In the genomic region with DNA sequence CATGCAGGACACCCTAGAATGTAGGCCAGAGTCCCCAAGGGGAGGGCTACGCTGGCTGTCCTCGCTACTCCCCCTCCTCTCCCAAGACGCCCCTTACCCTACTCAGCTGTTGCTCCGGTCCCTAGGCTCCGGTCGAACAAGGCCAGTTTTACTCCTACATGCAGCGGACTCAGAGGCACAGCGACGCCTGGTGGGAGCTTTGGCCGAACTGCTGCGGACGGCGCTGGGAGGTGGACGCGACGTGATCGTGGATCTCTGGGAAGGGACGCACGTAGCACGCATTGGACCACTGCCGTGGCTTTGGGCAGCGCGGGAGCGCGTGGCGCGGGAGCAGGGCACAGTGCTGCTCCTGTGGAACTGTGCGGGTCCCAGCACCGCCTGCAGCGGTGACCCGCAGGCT, we compare ENCODE assay signal across 8 mouse cellular contexts. TPM values are rescaled to one million over a fixed set of nuclear protein-coding genes. Genes with fewer than 3 reads are reported as not detected.
DNase-seq lines count a peak whose midpoint lies in the region; ATAC-seq and TF ChIP-seq lines count a peak whose summit lies in the region.

No protein-coding gene starts in this region.

- H3K36me3 ChIP-seq in E14TG2a.4 (ENCODE audit: insufficient read depth, low read length) = no peaks in the 10 kb centered on the region
- no peaks in the 10 kb centered on the region for H3K36me3 ChIP-seq in forebrain, embryonic 10.5 days (replicated peaks)
- H3K36me3 ChIP-seq in heart, embryonic 16.5 days (ENCODE audit: control insufficient read depth, insufficient read depth) = no peaks in the 10 kb centered on the region
- H3K36me3 ChIP-seq in liver, postnatal 0 days (replicated peaks; ENCODE audit: insufficient read depth, low read length) = no peaks in the 10 kb centered on the region
- no peaks in the 10 kb centered on the region for H3K36me3 ChIP-seq in neural tube, embryonic 12.5 days
- no peaks in the 10 kb centered on the region for H3K36me3 ChIP-seq in stomach, postnatal 0 days (ENCODE audit: control insufficient read depth, insufficient read depth, low read length)

- peak; percentile 81 for DNase-seq in forebrain, embryonic 10.5 days (ENCODE audit: extremely low spot score, low spot score)
- DNase-seq in kidney, postnatal 10 days = peak; percentile 91
- DNase-seq in liver, postnatal 0 days = peak; percentile 82
- DNase-seq in stomach, postnatal 0 days (ENCODE audit: low spot score) = peak; percentile 86

- peak overlapping the region; percentile 78 for H3K4me3 ChIP-seq in E14TG2a.4 (replicated peaks; ENCODE audit: low read length)
- peak overlapping the region; percentile 55 for H3K4me3 ChIP-seq in brown adipose tissue, adult 24 weeks (ENCODE audit: insufficient read depth, low read depth, low read length)
- H3K4me3 ChIP-seq in forebrain, embryonic 10.5 days = peak overlapping the region; percentile 54
- H3K4me3 ChIP-seq in heart, embryonic 16.5 days (ENCODE audit: low read length) = peak overlapping the region; percentile 46
- H3K4me3 ChIP-seq in liver, postnatal 0 days (ENCODE audit: low read depth, low read length) = peak overlapping the region; percentile 40
- H3K4me3 ChIP-seq in neural tube, embryonic 12.5 days = peak overlapping the region; percentile 33
- H3K4me3 ChIP-seq in stomach, postnatal 0 days (ENCODE audit: low read depth, low read length) = peak overlapping the region; percentile 39

- TF ChIP-seq EP300 in liver, postnatal 0 days (IDR thresholded peaks at IDR 0.05; ENCODE audit: low read depth) = no peak
- TF ChIP-seq EP300 in stomach, postnatal 0 days (optimal IDR thresholded peaks at IDR 0.05) = no peak

- H3K27ac ChIP-seq in brown adipose tissue, adult 24 weeks (replicated peaks; ENCODE audit: low read depth, low read length) = no peak overlapping the region
- peak overlapping the region; percentile 62 for H3K27ac ChIP-seq in forebrain, embryonic 10.5 days
- H3K27ac ChIP-seq in heart, embryonic 16.5 days (ENCODE audit: low read length) = no peak overlapping the region
- no peak overlapping the region for H3K27ac ChIP-seq in liver, postnatal 0 days (ENCODE audit: low read depth)
- no peak overlapping the region for H3K27ac ChIP-seq in neural tube, embryonic 12.5 days
- H3K27ac ChIP-seq in stomach, postnatal 0 days (replicated peaks) = peak overlapping the region; percentile 76; the same call in 1 of the 2 replicates

- no peaks in the 10 kb centered on the region for H3K9me3 ChIP-seq in E14TG2a.4 (ENCODE audit: low read length)
- no peaks in the 10 kb centered on the region for H3K9me3 ChIP-seq in forebrain, embryonic 10.5 days
- no peaks in the 10 kb centered on the region for H3K9me3 ChIP-seq in heart, embryonic 16.5 days (replicated peaks; ENCODE audit: control insufficient read depth, low read length)
- H3K9me3 ChIP-seq in liver, postnatal 0 days (ENCODE audit: low read length) = no peaks in the 10 kb centered on the region
- no peaks in the 10 kb centered on the region for H3K9me3 ChIP-seq in neural tube, embryonic 12.5 days
- no peaks in the 10 kb centered on the region for H3K9me3 ChIP-seq in stomach, postnatal 0 days (ENCODE audit: control insufficient read depth, low read length)

- H3K4me1 ChIP-seq in E14TG2a.4 (replicated peaks; ENCODE audit: low read depth, low read length) = peaks cover 45% of the 10 kb centered on the region
- peaks cover 15% of the 10 kb centered on the region for H3K4me1 ChIP-seq in brown adipose tissue, adult 24 weeks (ENCODE audit: control insufficient read depth, insufficient read depth, insufficient read length, low read length)
- H3K4me1 ChIP-seq in forebrain, embryonic 10.5 days = peaks cover 34% of the 10 kb centered on the region
- peaks cover 19% of the 10 kb centered on the region for H3K4me1 ChIP-seq in heart, embryonic 16.5 days (ENCODE audit: control insufficient read depth, insufficient read depth, low read length)
- peaks cover 15% of the 10 kb centered on the region for H3K4me1 ChIP-seq in liver, postnatal 0 days (ENCODE audit: insufficient read depth)
- H3K4me1 ChIP-seq in neural tube, embryonic 12.5 days = peaks cover 11% of the 10 kb centered on the region
- H3K4me1 ChIP-seq in stomach, postnatal 0 days (replicated peaks; ENCODE audit: control insufficient read depth, insufficient read depth) = peaks cover 8% of the 10 kb centered on the region

- H3K9ac ChIP-seq in heart, embryonic 16.5 days (ENCODE audit: low read length) = peak overlapping the region; percentile 55
- peak overlapping the region; percentile 50; the same call in 1 of the 2 replicates for H3K9ac ChIP-seq in liver, postnatal 0 days (replicated peaks)
- H3K9ac ChIP-seq in neural tube, embryonic 12.5 days = peak overlapping the region; percentile 44; the same call in 1 of the 2 replicates
- H3K9ac ChIP-seq in stomach, postnatal 0 days (ENCODE audit: low read length) = peak overlapping the region; percentile 50

- TF ChIP-seq CTCF in E14TG2a.4 (conservative IDR thresholded peaks at IDR 0.05; ENCODE audit: low read length) = peak; percentile 33; the same call in 1 of the 2 replicates
- peak; percentile 88 for TF ChIP-seq CTCF in liver, postnatal 0 days (IDR thresholded peaks at IDR 0.05; ENCODE audit: low read depth)
- TF ChIP-seq CTCF in stomach, postnatal 0 days (IDR thresholded peaks at IDR 0.05; ENCODE audit: low read depth) = peak; percentile 85

- peaks cover 68% of the 10 kb centered on the region for H3K27me3 ChIP-seq in E14TG2a.4 (ENCODE audit: insufficient read depth, low read length)
- peaks cover 58% of the 10 kb centered on the region for H3K27me3 ChIP-seq in forebrain, embryonic 10.5 days (ENCODE audit: poor library complexity, severe bottlenecking)
- H3K27me3 ChIP-seq in heart, embryonic 16.5 days (ENCODE audit: control insufficient read depth, insufficient read depth, low read length) = peaks cover 3% of the 10 kb centered on the region
- 0 out of 2 replicates have a peak, but pooled peaks cover 6% of the 10 kb centered on the region for H3K27me3 ChIP-seq in liver, postnatal 0 days (ENCODE audit: insufficient read depth, low read length)
- H3K27me3 ChIP-seq in neural tube, embryonic 12.5 days (replicated peaks) = peaks cover 26% of the 10 kb centered on the region
- no peaks in the 10 kb centered on the region for H3K27me3 ChIP-seq in stomach, postnatal 0 days (ENCODE audit: control insufficient read depth, insufficient read depth, low read length)

- 2% methylated on average over 31 of the region's 31 CpGs for whole genome bisulfite sequencing in forebrain, embryonic 10.5 days
- 2% methylated on average over 29 of the region's 31 CpGs for WGBS in heart, embryonic 16.5 days
- WGBS in liver, postnatal 0 days (ENCODE audit: insufficient replicate concordance) = 2% methylated on average over 31 of the region's 31 CpGs
- WGBS in neural tube, embryonic 12.5 days = under 1% methylated on average over 31 of the region's 31 CpGs
- WGBS in stomach, postnatal 0 days = 5% methylated on average over 31 of the region's 31 CpGs

- H3K4me2 ChIP-seq in heart, embryonic 16.5 days (ENCODE audit: low read depth, low read length) = peak overlapping the region; percentile 71
- H3K4me2 ChIP-seq in liver, postnatal 0 days (ENCODE audit: low read depth, low read length) = peak overlapping the region; percentile 84
- H3K4me2 ChIP-seq in neural tube, embryonic 12.5 days (replicated peaks) = peak overlapping the region; percentile 66
- peak overlapping the region; percentile 65 for H3K4me2 ChIP-seq in stomach, postnatal 0 days (replicated peaks; ENCODE audit: low read depth)

- ATAC-seq in heart, embryonic 16.5 days (replicated peaks; ENCODE audit: extremely low read depth, insufficient read depth, low FRiP score) = peak; percentile 56
- peak; percentile 78 for ATAC-seq in liver, postnatal 0 days
- ATAC-seq in neural tube, embryonic 12.5 days (ENCODE audit: low FRiP score, low read depth) = peak; percentile 72
- peak; percentile 72 for ATAC-seq in stomach, postnatal 0 days (ENCODE audit: low FRiP score, low TSS enrichment)

RNA-seq across cellular contexts. Expression of gene Il17rc, which starts 1.8 kb away (rescaled TPM):
- 9.0 and 10.2 TPM in 2 replicates for polyA plus RNA-seq in brown adipose tissue, adult 24 weeks (2012; ENCODE audit: insufficient read depth, insufficient read length, missing spikeins)
- 2.5 and 2.7 TPM in 2 replicates for polyA plus RNA-seq in forebrain, embryonic 10.5 days (2016; fragmentation: Nextera tagmentation; extraction: Ambion mirVana)
- 15.5 and 16.1 TPM in 2 replicates for polyA plus RNA-seq in heart, embryonic 16.5 days (2015; fragmentation: Nextera tagmentation; extraction: Ambion mirVana)
- 12.9 and 13.1 TPM in 2 replicates for polyA plus RNA-seq in liver, postnatal 0 days (2015; fragmentation: Nextera tagmentation; extraction: Ambion mirVana)
- polyA plus RNA-seq in neural tube, embryonic 12.5 days (2016; fragmentation: Nextera tagmentation; extraction: Ambion mirVana) = 2.4 and 3.0 TPM in 2 replicates
- 70.1 and 73.6 TPM in 2 replicates for polyA plus RNA-seq in stomach, postnatal 0 days (2015; fragmentation: Nextera tagmentation; extraction: Ambion mirVana)

RNA-seq across cellular contexts. Expression of gene Il17re, which starts 11.1 kb away (rescaled TPM):
- 5.9 and 8.7 TPM in 2 replicates for polyA plus RNA-seq in brown adipose tissue, adult 24 weeks (2012; ENCODE audit: insufficient read depth, insufficient read length, missing spikeins)
- polyA plus RNA-seq in forebrain, embryonic 10.5 days (2016; fragmentation: Nextera tagmentation; extraction: Ambion mirVana) = 0.73 and 1.3 TPM in 2 replicates
- polyA plus RNA-seq in heart, embryonic 16.5 days (2015; fragmentation: Nextera tagmentation; extraction: Ambion mirVana) = 1.8 and 3.1 TPM in 2 replicates
- polyA plus RNA-seq in liver, postnatal 0 days (2015; fragmentation: Nextera tagmentation; extraction: Ambion mirVana) = 0.26 and 0.49 TPM in 2 replicates
- polyA plus RNA-seq in neural tube, embryonic 12.5 days (2016; fragmentation: Nextera tagmentation; extraction: Ambion mirVana) = 0.73 and 1.6 TPM in 2 replicates
- polyA plus RNA-seq in stomach, postnatal 0 days (2015; fragmentation: Nextera tagmentation; extraction: Ambion mirVana) = 25.5 and 30.6 TPM in 2 replicates

RNA-seq across cellular contexts. Expression of gene Creld1, which starts 13.7 kb away (rescaled TPM):
- polyA plus RNA-seq in brown adipose tissue, adult 24 weeks (2012; ENCODE audit: insufficient read depth, insufficient read length, missing spikeins) = 40.6 and 44.4 TPM in 2 replicates
- polyA plus RNA-seq in forebrain, embryonic 10.5 days (2016; fragmentation: Nextera tagmentation; extraction: Ambion mirVana) = 31.1 and 33.2 TPM in 2 replicates
- 44.8 and 46.8 TPM in 2 replicates for polyA plus RNA-seq in heart, embryonic 16.5 days (2015; fragmentation: Nextera tagmentation; extraction: Ambion mirVana)
- polyA plus RNA-seq in liver, postnatal 0 days (2015; fragmentation: Nextera tagmentation; extraction: Ambion mirVana) = 13.8 and 14.0 TPM in 2 replicates
- 58.0 and 62.5 TPM in 2 replicates for polyA plus RNA-seq in neural tube, embryonic 12.5 days (2016; fragmentation: Nextera tagmentation; extraction: Ambion mirVana)
- 11.1 and 12.1 TPM in 2 replicates for polyA plus RNA-seq in stomach, postnatal 0 days (2015; fragmentation: Nextera tagmentation; extraction: Ambion mirVana)

RNA-seq across cellular contexts. Expression of gene Jagn1, which starts 27.1 kb away (rescaled TPM):
- 34.1 and 34.8 TPM in 2 replicates for polyA plus RNA-seq in brown adipose tissue, adult 24 weeks (2012; ENCODE audit: insufficient read depth, insufficient read length, missing spikeins)
- polyA plus RNA-seq in forebrain, embryonic 10.5 days (2016; fragmentation: Nextera tagmentation; extraction: Ambion mirVana) = 85.1 and 92.0 TPM in 2 replicates
- 64.5 and 65.2 TPM in 2 replicates for polyA plus RNA-seq in heart, embryonic 16.5 days (2015; fragmentation: Nextera tagmentation; extraction: Ambion mirVana)
- polyA plus RNA-seq in liver, postnatal 0 days (2015; fragmentation: Nextera tagmentation; extraction: Ambion mirVana) = 49.2 and 49.9 TPM in 2 replicates
- 78.0 and 81.3 TPM in 2 replicates for polyA plus RNA-seq in neural tube, embryonic 12.5 days (2016; fragmentation: Nextera tagmentation; extraction: Ambion mirVana)
- 69.2 and 69.6 TPM in 2 replicates for polyA plus RNA-seq in stomach, postnatal 0 days (2015; fragmentation: Nextera tagmentation; extraction: Ambion mirVana)

RNA-seq across cellular contexts. Expression of gene Prrt3, which starts 32.3 kb away (rescaled TPM):
- not detected in 2 replicates for polyA plus RNA-seq in brown adipose tissue, adult 24 weeks (2012; ENCODE audit: insufficient read depth, insufficient read length, missing spikeins)
- polyA plus RNA-seq in forebrain, embryonic 10.5 days (2016; fragmentation: Nextera tagmentation; extraction: Ambion mirVana) = 2.1 and 2.8 TPM in 2 replicates
- polyA plus RNA-seq in heart, embryonic 16.5 days (2015; fragmentation: Nextera tagmentation; extraction: Ambion mirVana) = 0.26 and 0.29 TPM in 2 replicates
- polyA plus RNA-seq in liver, postnatal 0 days (2015; fragmentation: Nextera tagmentation; extraction: Ambion mirVana) = 0.13 and 0.14 TPM in 2 replicates
- 2.6 TPM in 2 replicates for polyA plus RNA-seq in neural tube, embryonic 12.5 days (2016; fragmentation: Nextera tagmentation; extraction: Ambion mirVana)
- 0.36 and 0.42 TPM in 2 replicates for polyA plus RNA-seq in stomach, postnatal 0 days (2015; fragmentation: Nextera tagmentation; extraction: Ambion mirVana)

Comparison
In these comparisons a context has a peak if more than half of its experiments do, and no peak if none do; other contexts are left out.
1. CTCF ChIP-seq: peak in every context shown above with its lines; median percentile 88 in liver, postnatal 0 days; 85 in stomach, postnatal 0 days; 33 in E14TG2a.4.
2. H3K27ac ChIP-seq: peak in forebrain, embryonic 10.5 days (single experiment) and stomach, postnatal 0 days (single experiment); none in brown adipose tissue, adult 24 weeks (single experiment), heart, embryonic 16.5 days (single experiment), liver, postnatal 0 days (single experiment) and neural tube, embryonic 12.5 days (single experiment).
3. Peak in every context shown above with its lines, with median percentiles within 50 percentile points of each other: H3K4me3 ChIP-seq, DNase-seq, ATAC-seq, H3K4me2 ChIP-seq and H3K9ac ChIP-seq.